31 mouse cellular contexts compared by ENCODE assay signal in genomic region chr9:32530975-32531374, GRCm38 (mm10). TPM values are rescaled to one million over a fixed set of nuclear protein-coding genes. Genes with fewer than 3 reads are reported as not detected.
DNase-seq lines count a peak whose midpoint lies in the region; ATAC-seq and TF ChIP-seq lines count a peak whose summit lies in the region.
"Had no signal": no experiment of that assay in that cellular context is flagged by ENCODE, and none has a peak within 500 bp of the region (broad histone marks: within the 10 kb centered on the region; RNA-seq: fewer than 3 reads in every experiment).

No protein-coding gene starts in this region.

- H3K36me3 ChIP-seq in heart, postnatal 0 days (replicated peaks; ENCODE audit: control insufficient read depth, insufficient read depth, low read length), result no peaks in the 10 kb centered on the region
- H3K36me3 ChIP-seq in heart, embryonic 12.5 days, result no peaks in the 10 kb centered on the region
- peaks cover 38% of the 10 kb centered on the region for H3K36me3 ChIP-seq in embryonic facial prominence, embryonic 10.5 days (replicated peaks)
- H3K36me3 ChIP-seq in forebrain, embryonic 12.5 days (replicated peaks), result no peaks in the 10 kb centered on the region
- H3K36me3 ChIP-seq: embryonic facial prominence, embryonic 13.5 days; forebrain, embryonic 10.5 days; heart, embryonic 13.5 days; hindbrain, embryonic 13.5 days; limb, embryonic 15.5 days; midbrain, embryonic 13.5 days; neural tube, embryonic 13.5 days had no signal

- H3K4me2 ChIP-seq in heart, postnatal 0 days (ENCODE audit: low read depth, low read length), result no peak overlapping the region
- no peak overlapping the region for H3K4me2 ChIP-seq in heart, embryonic 12.5 days
- no peak overlapping the region for H3K4me2 ChIP-seq in forebrain, embryonic 12.5 days
- H3K4me2 ChIP-seq: embryonic facial prominence, embryonic 13.5 days; heart, embryonic 13.5 days; hindbrain, embryonic 13.5 days; limb, embryonic 15.5 days; midbrain, embryonic 13.5 days; neural tube, embryonic 13.5 days had no signal

- H3K27ac ChIP-seq in heart, postnatal 0 days (ENCODE audit: low read depth), result 0 out of 2 replicates have a peak overlapping the region, but pooled peaks have one; percentile 30
- H3K27ac ChIP-seq in heart, embryonic 12.5 days (ENCODE audit: poor library complexity, severe bottlenecking), result no peak overlapping the region
- H3K27ac ChIP-seq in embryonic facial prominence, embryonic 10.5 days (replicated peaks), result no peak overlapping the region
- no peak overlapping the region for H3K27ac ChIP-seq in forebrain, embryonic 12.5 days
- H3K27ac ChIP-seq: embryonic facial prominence, embryonic 13.5 days; forebrain, embryonic 10.5 days; hindbrain, embryonic 13.5 days; limb, embryonic 15.5 days; liver, embryonic 14.5 days; midbrain, embryonic 13.5 days; neural tube, embryonic 13.5 days had no signal

- H3K9ac ChIP-seq in heart, postnatal 0 days (replicated peaks; ENCODE audit: low read depth, low read length), result no peak overlapping the region
- no peak overlapping the region for H3K9ac ChIP-seq in heart, embryonic 12.5 days
- no peak overlapping the region for H3K9ac ChIP-seq in forebrain, embryonic 12.5 days
- H3K9ac ChIP-seq: embryonic facial prominence, embryonic 13.5 days; heart, embryonic 13.5 days; hindbrain, embryonic 13.5 days; limb, embryonic 15.5 days; liver, embryonic 14.5 days; midbrain, embryonic 13.5 days; neural tube, embryonic 13.5 days had no signal

- H3K4me1 ChIP-seq in heart, postnatal 0 days (ENCODE audit: control insufficient read depth, insufficient read depth), result 0 out of 2 replicates have a peak, but pooled peaks cover 7% of the 10 kb centered on the region
- H3K4me1 ChIP-seq in heart, embryonic 12.5 days (replicated peaks), result peaks cover 16% of the 10 kb centered on the region
- peaks cover 3% of the 10 kb centered on the region; the same call in 1 of the 2 replicates for H3K4me1 ChIP-seq in embryonic facial prominence, embryonic 10.5 days
- H3K4me1 ChIP-seq in forebrain, embryonic 12.5 days, result no peaks in the 10 kb centered on the region
- H3K4me1 ChIP-seq: limb, embryonic 15.5 days; midbrain, embryonic 13.5 days; neural tube, embryonic 13.5 days had no signal

- TF ChIP-seq EP300 in heart, postnatal 0 days (IDR thresholded peaks at IDR 0.05; ENCODE audit: low read depth), result no peak

- DNase-seq in heart, postnatal 0 days (ENCODE audit: low spot score), result no peak
- peak; percentile 6 for DNase-seq in embryonic facial prominence, embryonic 10.5 days (ENCODE audit: low spot score)
- no peak for DNase-seq in layer of hippocampus, adult 9-11 months
- DNase-seq: adrenal gland, postnatal 10 days; B cell, adult 2 months; cerebellum, adult 11 months; cerebellum, adult 9-10 months; cerebellum, postnatal 36 days; embryo, embryonic 11 days; gastrocnemius, postnatal 14 days; heart, adult 18-20 months; kidney, adult 9 months; kidney, postnatal 10 days; left cerebral cortex, postnatal 4 days; lung, adult 2 months; lung, postnatal 10 days; right cerebral cortex, postnatal 4 days had no signal

- WGBS in heart, postnatal 0 days, result 61% methylated on average over 1 of the region's 1 CpGs
- WGBS in heart, embryonic 12.5 days, result 64% methylated on average over 1 of the region's 1 CpGs
- 78% methylated on average over 1 of the region's 1 CpGs for WGBS in embryonic facial prominence, embryonic 10.5 days
- 82% methylated on average over 1 of the region's 1 CpGs for WGBS in forebrain, embryonic 12.5 days

- no peaks in the 10 kb centered on the region for H3K27me3 ChIP-seq in heart, postnatal 0 days (ENCODE audit: control insufficient read depth, insufficient read depth, low read length)
- H3K27me3 ChIP-seq in heart, embryonic 12.5 days (replicated peaks), result no peaks in the 10 kb centered on the region
- no peaks in the 10 kb centered on the region for H3K27me3 ChIP-seq in embryonic facial prominence, embryonic 10.5 days (replicated peaks; ENCODE audit: low read depth, poor library complexity, severe bottlenecking)
- peaks cover 18% of the 10 kb centered on the region; the same call in 1 of the 2 replicates for H3K27me3 ChIP-seq in forebrain, embryonic 12.5 days
- H3K27me3 ChIP-seq: embryonic facial prominence, embryonic 13.5 days; heart, embryonic 13.5 days; hindbrain, embryonic 13.5 days; limb, embryonic 15.5 days; midbrain, embryonic 13.5 days; neural tube, embryonic 13.5 days; Patski had no signal

- H3K9me3 ChIP-seq in heart, postnatal 0 days (replicated peaks; ENCODE audit: control insufficient read depth, low read length), result no peaks in the 10 kb centered on the region
- no peaks in the 10 kb centered on the region for H3K9me3 ChIP-seq in heart, embryonic 12.5 days (replicated peaks)
- H3K9me3 ChIP-seq in embryonic facial prominence, embryonic 10.5 days, result no peaks in the 10 kb centered on the region
- no peaks in the 10 kb centered on the region for H3K9me3 ChIP-seq in forebrain, embryonic 12.5 days
- H3K9me3 ChIP-seq: embryonic facial prominence, embryonic 13.5 days; forebrain, embryonic 10.5 days; heart, embryonic 13.5 days; hindbrain, embryonic 13.5 days; limb, embryonic 15.5 days; midbrain, embryonic 13.5 days; neural tube, embryonic 13.5 days had no signal

- ATAC-seq in heart, postnatal 0 days (ENCODE audit: insufficient read depth, low read depth), result no peak
- no peak for ATAC-seq in heart, embryonic 12.5 days (ENCODE audit: insufficient number of reproducible peaks, low FRiP score)
- peak; percentile 56; the same call in 1 of the 2 replicates for ATAC-seq in megakaryocyte, adult 5-6 weeks (ENCODE audit: poor library complexity, severe bottlenecking)
- ATAC-seq in forebrain, embryonic 12.5 days (ENCODE audit: low FRiP score), result no peak
- ATAC-seq: forebrain, embryonic 16.5 days; intestine, postnatal 0 days; midbrain, embryonic 13.5 days; Patski had no signal

- no peak for TF ChIP-seq CTCF in heart, postnatal 0 days (IDR thresholded peaks at IDR 0.05; ENCODE audit: low read depth)

- H3K4me3 ChIP-seq in heart, postnatal 0 days (ENCODE audit: low read depth, low read length), result no peak overlapping the region
- H3K4me3 ChIP-seq in heart, embryonic 12.5 days, result no peak overlapping the region
- no peak overlapping the region for H3K4me3 ChIP-seq in embryonic facial prominence, embryonic 10.5 days
- no peak overlapping the region for H3K4me3 ChIP-seq in forebrain, embryonic 12.5 days (replicated peaks)
- H3K4me3 ChIP-seq: embryonic facial prominence, embryonic 13.5 days; forebrain, embryonic 10.5 days; heart, embryonic 13.5 days; hindbrain, embryonic 13.5 days; limb, embryonic 15.5 days; midbrain, embryonic 13.5 days; neural tube, embryonic 13.5 days had no signal

RNA-seq across cellular contexts. Expression of gene Fli1, which starts 11.7 kb away (rescaled TPM):
- total RNA-seq in heart, postnatal 0 days (2014; rRNA removed; ENCODE audit: low replicate concordance), result 25.9 and 29.5 TPM in 2 replicates
- polyA plus RNA-seq in heart, postnatal 0 days (2015; fragmentation: Nextera tagmentation; extraction: Ambion mirVana), result 19.0 and 19.2 TPM in 2 replicates
- 20.1 and 20.2 TPM in 2 replicates for polyA plus RNA-seq in heart, embryonic 12.5 days (2016; fragmentation: Nextera tagmentation; extraction: Ambion mirVana)
- 54.8 and 56.7 TPM in 2 replicates for polyA plus RNA-seq in embryonic facial prominence, embryonic 10.5 days (2016; fragmentation: Nextera tagmentation; extraction: Ambion mirVana)
- 89.0 and 92.7 TPM in 2 replicates for total RNA-seq in megakaryocyte, adult 5-6 weeks (2015)
- total RNA-seq in megakaryocyte, adult 5-6 weeks (2017), result 95.8 and 106 TPM in 2 replicates
- 9.4 and 9.8 TPM in 2 replicates for polyA plus RNA-seq in forebrain, embryonic 12.5 days (2016; fragmentation: Nextera tagmentation; extraction: Ambion mirVana)
